Mouse (Mus musculus) heart, embryonic 11.5 days (tissue): ENCODE results near the gene Baiap2l2. TPM values are rescaled to one million over a fixed set of nuclear protein-coding genes. Genes with fewer than 3 reads are reported as not detected.

ENCODE experiments used
- ATAC-seq: fragments of 200-750 bp; cut with Nextera tagmentation; replicated peaks from 2 replicates; pipeline ENCODE4 v1.8.0; 2017; ENCODE audit warnings: moderate library complexity; ENCODE audit not compliant: insufficient number of reproducible peaks, low FRiP score, low TSS enrichment
- H3K27ac ChIP-seq: fragments of 300-500 bp; sonication (generic); 2 replicates; pipeline ENCODE4 v1.5.1; 2014; ENCODE audit warnings: mild to moderate bottlenecking, low read depth, low read length
- H3K27me3 ChIP-seq: fragments of 300-500 bp; sonication (generic); 2 replicates; pipeline ENCODE4 v1.6.1; 2014; ENCODE audit warnings: mild to moderate bottlenecking, low read length, mixed read lengths; ENCODE audit not compliant: control insufficient read depth, insufficient read depth
- H3K36me3 ChIP-seq: fragments of 300-500 bp; sonication (generic); 2 replicates; pipeline ENCODE4 v1.6.1; 2014; ENCODE audit warnings: mild to moderate bottlenecking, low read length, moderate library complexity, mixed read lengths; ENCODE audit not compliant: control insufficient read depth, insufficient read depth
- H3K4me1 ChIP-seq: fragments of 300-500 bp; sonication (generic); 2 replicates; pipeline ENCODE4 v1.6.1; 2014; ENCODE audit warnings: low read length; ENCODE audit not compliant: control insufficient read depth, insufficient read depth
- H3K4me2 ChIP-seq: fragments of 300-500 bp; sonication (generic); 2 replicates; pipeline ENCODE4 v1.6.1; 2014; ENCODE audit warnings: mild to moderate bottlenecking, moderate library complexity
- H3K4me3 ChIP-seq: fragments of 300-500 bp; sonication (generic); 2 replicates; pipeline ENCODE4 v1.5.1; 2014; ENCODE audit warnings: low read depth, low read length
- H3K9ac ChIP-seq: fragments of 300-500 bp; sonication (generic); 2 replicates; pipeline ENCODE4 v1.6.1; 2014; ENCODE audit warnings: mild to moderate bottlenecking, low read depth, low read length, moderate library complexity
- H3K9me3 ChIP-seq: fragments of 300-500 bp; sonication (generic); replicated peaks from 2 replicates; pipeline ENCODE4 v1.6.1; 2016; ENCODE audit warnings: low read length; ENCODE audit not compliant: control insufficient read depth
- whole genome bisulfite sequencing: fragments of 180-500 bp; shearing (Covaris S2); extraction: QIAGEN DNeasy Blood & Tissue Kit; methylation state at CpG from one replicate; pipeline ENCODE4 v1.1.7; 2014; ENCODE audit not compliant: insufficient replicate concordance; 5-methylcytosine and 5-hydroxymethylcytosine counted together
- polyA plus RNA-seq: library from polyadenylated mRNA; unstranded; fragments of >200 nt; fragmentation: Nextera tagmentation; extraction: Ambion mirVana; gene quantifications from 2 replicates; pipeline ENCODE4 v1.2.1, GENCODE M21; 2014

Baiap2l2 gene
- polyA plus RNA-seq, 1 experiment from 2014 or later, result 11.1 TPM

GRCm38 (mm10) chr15:79307861-79308260 is 22.5 kb upstream of the Baiap2l2 start:
- Histone ChIP-seq H3K4me3 (no peak overlapping the region), H3K9me3 (no peaks in the 10 kb centered on the region), H3K36me3 (no peaks in the 10 kb centered on the region; the same call in 1 of the 2 replicates), H3K9ac (no peak overlapping the region), H3K27me3 (no peaks in the 10 kb centered on the region), H3K4me2 (no peak overlapping the region), H3K4me1 (no peaks in the 10 kb centered on the region), H3K27ac (no peak overlapping the region)
- no peak for ATAC-seq
- 39% methylated on average over 4 of the region's 4 CpGs for WGBS

- Histone ChIP-seq H3K27ac (no peak overlapping the region), H3K27me3 (no peaks in the 10 kb centered on the region), H3K9me3 (no peaks in the 10 kb centered on the region), H3K4me3 (no peak overlapping the region), H3K4me2 (no peak overlapping the region), H3K4me1 (no peaks in the 10 kb centered on the region), H3K36me3 (no peaks in the 10 kb centered on the region; the same call in 1 of the 2 replicates), H3K9ac (no peak overlapping the region)
- ATAC-seq, result no peak
- 62% methylated on average over 23 of the region's 23 CpGs for WGBS
These were observed 20.8 kb upstream of the Baiap2l2 start for GRCm38 (mm10) chr15:79306043-79306637.

DNA sequence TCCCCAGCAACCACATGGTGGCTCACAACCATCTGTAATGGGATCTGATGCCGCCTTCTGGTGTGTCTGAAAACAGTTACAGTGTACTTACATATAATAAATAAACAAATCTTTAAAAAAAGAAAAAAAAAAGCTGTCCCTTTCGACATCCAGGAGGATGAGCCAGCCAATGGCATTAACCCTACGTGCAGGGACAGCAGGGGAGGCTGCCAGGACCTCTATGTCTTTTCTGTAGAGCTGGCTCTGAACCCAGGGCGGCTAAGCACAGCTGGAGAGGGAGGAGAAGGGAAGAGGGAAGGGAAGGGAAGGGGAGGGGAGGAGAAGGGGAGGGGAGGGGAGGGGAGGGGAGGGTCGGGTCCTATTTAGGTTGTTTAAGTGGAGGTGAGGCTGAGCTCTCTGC is 19.5 kb upstream of the Baiap2l2 start:
- no peaks in the 10 kb centered on the region for H3K9me3 ChIP-seq
- no peak overlapping the region for H3K9ac ChIP-seq
- WGBS, result 79% methylated on average over 3 of the region's 5 CpGs
- no peaks in the 10 kb centered on the region for H3K27me3 ChIP-seq
- no peak overlapping the region for H3K4me3 ChIP-seq
- no peak overlapping the region for H3K27ac ChIP-seq
- ATAC-seq, result no peak
- no peaks in the 10 kb centered on the region for H3K4me1 ChIP-seq
- peaks cover 2% of the 10 kb centered on the region; the same call in 1 of the 2 replicates for H3K36me3 ChIP-seq
- H3K4me2 ChIP-seq, result no peak overlapping the region

DNA sequence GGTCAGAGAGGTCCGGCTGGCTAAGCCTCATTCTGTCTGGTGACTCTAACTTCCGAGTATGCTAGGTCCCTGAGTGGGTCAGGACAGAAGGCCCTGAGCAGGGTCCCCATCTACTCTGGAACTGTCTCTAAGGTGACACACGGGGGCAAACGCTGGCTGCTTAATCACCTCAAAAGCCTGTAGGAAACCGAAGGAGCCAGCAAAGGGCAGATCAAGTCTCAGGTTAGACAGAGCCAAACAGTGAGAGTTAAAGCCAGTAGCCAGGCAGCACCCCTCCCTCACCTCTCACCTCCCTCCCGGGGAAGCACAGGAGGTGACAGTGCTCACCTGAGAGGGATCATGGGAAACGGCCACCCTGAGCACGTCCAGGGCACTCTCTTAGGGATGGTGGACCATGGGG is 18.4 kb upstream of the Baiap2l2 start:
- no peaks in the 10 kb centered on the region for H3K9me3 ChIP-seq
- 80% methylated on average over 8 of the region's 8 CpGs for WGBS
- H3K4me1 ChIP-seq, result no peaks in the 10 kb centered on the region
- no peak overlapping the region for H3K27ac ChIP-seq
- peaks cover 2% of the 10 kb centered on the region; the same call in 1 of the 2 replicates for H3K36me3 ChIP-seq
- ATAC-seq, result no peak
- no peak overlapping the region for H3K4me2 ChIP-seq
- H3K27me3 ChIP-seq, result no peaks in the 10 kb centered on the region
- no peak overlapping the region for H3K4me3 ChIP-seq
- H3K9ac ChIP-seq, result no peak overlapping the region

GRCm38 (mm10) chr15:79299563-79300155 is 14.3 kb upstream of the Baiap2l2 start:
- Histone ChIP-seq H3K27me3 (no peaks in the 10 kb centered on the region), H3K9me3 (no peaks in the 10 kb centered on the region), H3K4me1 (no peaks in the 10 kb centered on the region), H3K36me3 (0 out of 2 replicates have a peak, but pooled peaks cover 2% of the 10 kb centered on the region), H3K4me3 (no peak overlapping the region), H3K4me2 (no peak overlapping the region), H3K27ac (no peak overlapping the region), H3K9ac (no peak overlapping the region)
- WGBS, result 71% methylated on average over 2 of the region's 2 CpGs
- no peak for ATAC-seq

DNA sequence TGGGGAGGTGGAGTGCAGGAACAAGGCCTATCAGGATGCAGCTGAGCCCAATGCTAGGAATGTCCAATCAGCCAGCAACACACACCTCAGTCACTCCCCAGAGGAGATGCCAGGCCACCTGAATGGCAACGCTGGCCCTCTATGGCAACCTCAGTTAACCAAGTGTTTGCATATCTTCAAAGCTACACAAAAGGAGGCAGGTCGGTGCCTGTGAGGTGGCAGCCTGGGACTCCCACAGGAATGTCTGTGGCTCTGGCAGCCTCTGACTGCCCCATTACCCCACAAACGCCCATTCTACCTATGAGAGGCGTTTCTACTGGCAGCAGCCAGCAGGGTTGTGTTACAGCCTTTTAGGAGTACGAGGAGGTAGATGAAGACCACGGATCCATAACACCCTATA is 13.2 kb upstream of the Baiap2l2 start:
- Histone ChIP-seq H3K9ac (no peak overlapping the region), H3K27ac (no peak overlapping the region), H3K4me3 (no peak overlapping the region), H3K9me3 (no peaks in the 10 kb centered on the region), H3K36me3 (0 out of 2 replicates have a peak, but pooled peaks cover 2% of the 10 kb centered on the region), H3K4me2 (no peak overlapping the region), H3K4me1 (no peaks in the 10 kb centered on the region), H3K27me3 (no peaks in the 10 kb centered on the region)
- WGBS, result 86% methylated on average over 6 of the region's 6 CpGs
- no peak for ATAC-seq

DNA sequence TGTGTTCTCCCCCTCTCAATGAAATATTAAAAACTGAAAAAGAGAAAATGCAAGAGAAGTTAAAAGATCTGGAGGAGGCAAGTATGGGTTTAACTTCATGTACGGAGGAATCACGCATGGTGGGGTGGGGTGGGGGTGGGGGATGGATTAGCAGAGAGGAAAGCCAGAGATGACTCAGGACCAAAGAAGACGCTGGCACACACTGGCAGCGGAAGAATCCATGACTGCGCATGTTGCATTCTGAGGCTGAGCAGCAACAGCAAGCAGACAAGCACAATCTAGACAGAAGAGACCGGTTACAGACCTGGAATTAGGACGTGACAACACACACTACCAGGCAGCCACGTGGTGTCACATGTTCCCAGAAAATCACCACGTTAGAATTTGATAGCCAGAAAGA is 7.4 kb upstream of the Baiap2l2 start:
- 86% methylated on average over 9 of the region's 9 CpGs for WGBS
- Histone ChIP-seq H3K36me3 (no peaks in the 10 kb centered on the region), H3K27ac (no peak overlapping the region), H3K4me2 (no peak overlapping the region), H3K27me3 (no peaks in the 10 kb centered on the region), H3K9ac (no peak overlapping the region), H3K4me1 (no peaks in the 10 kb centered on the region), H3K9me3 (no peaks in the 10 kb centered on the region), H3K4me3 (no peak overlapping the region)
- ATAC-seq, result no peak

DNA sequence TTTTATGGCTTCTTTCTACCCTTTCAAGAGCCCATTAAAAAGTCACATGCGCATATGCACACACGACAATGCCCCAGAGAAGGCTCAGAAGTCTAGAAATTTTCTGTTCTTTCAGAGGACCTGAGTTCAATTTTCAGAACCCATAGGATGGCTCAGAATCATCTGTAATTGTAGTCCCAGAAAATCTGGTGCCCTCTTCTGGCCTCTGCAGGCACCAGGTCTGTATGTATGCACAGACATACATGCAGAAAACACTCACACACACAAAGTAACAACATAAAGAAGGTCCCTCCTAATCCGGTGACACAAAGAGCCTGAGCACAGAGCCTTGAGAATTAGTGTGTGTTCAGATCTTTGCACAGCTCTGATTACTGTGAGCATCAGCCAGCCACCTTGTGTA is 5.0 kb upstream of the Baiap2l2 start:
- Histone ChIP-seq H3K4me1 (no peaks in the 10 kb centered on the region), H3K27ac (no peak overlapping the region), H3K4me2 (no peak overlapping the region), H3K27me3 (no peaks in the 10 kb centered on the region), H3K9me3 (no peaks in the 10 kb centered on the region), H3K4me3 (no peak overlapping the region), H3K9ac (no peak overlapping the region), H3K36me3 (no peaks in the 10 kb centered on the region)
- WGBS, result 82% methylated on average over 3 of the region's 3 CpGs
- ATAC-seq, result no peak

DNA sequence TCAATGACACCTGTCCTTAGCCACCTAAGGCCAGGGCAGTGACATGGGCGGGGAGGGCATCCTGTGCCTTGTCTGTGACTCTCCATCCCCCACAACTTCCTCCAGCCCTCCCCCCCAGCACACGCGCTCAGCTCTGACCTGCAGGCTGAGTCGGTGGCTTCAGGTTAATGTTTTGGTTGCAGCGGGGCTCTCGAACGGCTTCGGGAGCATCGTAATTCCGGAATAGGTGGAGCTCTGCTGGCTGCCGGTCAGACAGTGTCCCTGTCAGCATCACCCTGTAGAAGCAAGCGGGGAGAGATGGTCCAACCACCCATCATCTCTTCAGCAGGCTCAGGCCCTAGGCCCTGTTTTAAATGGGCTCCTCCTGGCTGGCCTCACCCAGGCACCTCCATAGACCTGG is 4.1 kb upstream of the Baiap2l2 start:
- WGBS, result 80% methylated on average over 12 of the region's 12 CpGs
- no peaks in the 10 kb centered on the region for H3K4me1 ChIP-seq
- H3K36me3 ChIP-seq, result no peaks in the 10 kb centered on the region
- H3K27ac ChIP-seq, result no peak overlapping the region
- H3K27me3 ChIP-seq, result no peaks in the 10 kb centered on the region
- H3K9me3 ChIP-seq, result no peaks in the 10 kb centered on the region
- no peak overlapping the region for H3K9ac ChIP-seq
- ATAC-seq, result no peak
- no peak overlapping the region for H3K4me2 ChIP-seq
- no peak overlapping the region for H3K4me3 ChIP-seq
